Mouse (Mus musculus): ENCODE measurements at regions not wholly inside any gene's neighbourhood (a gene's known extent, or its start where the extent isn't known, plus 50 kb on each side); places are given as distances from the start of the nearest gene placed in this dataset.

GRCm38 (mm10) chr3:130977921-130978700 lies 132.2 kb upstream of the Lef1 start:
- no peak for DNase-seq

GRCm38 (mm10) chr3:130976206-130976605 lies 134.1 kb upstream of the Lef1 start:
- no peak for DNase-seq

DNA sequence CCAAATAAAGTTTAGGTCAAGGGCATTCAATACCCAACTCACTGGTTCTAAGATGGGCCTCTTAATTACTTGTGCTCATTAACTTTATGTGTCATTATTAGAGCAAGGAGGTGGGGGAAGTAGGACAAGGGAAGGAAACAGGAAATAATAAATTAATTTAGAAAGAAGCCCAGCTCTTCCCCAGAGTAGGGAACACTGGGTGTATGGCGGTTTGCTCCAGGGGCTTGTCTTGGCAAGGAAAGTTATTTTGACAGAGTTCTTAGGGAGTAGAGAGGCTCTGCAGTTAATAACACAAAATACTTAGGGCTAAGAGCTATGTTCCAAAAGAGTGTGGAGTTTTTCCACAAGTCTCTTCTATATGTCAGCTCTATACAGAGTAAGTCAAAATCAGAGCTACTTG lies 135.0 kb upstream of the Lef1 start:
- no peak for DNase-seq

DNA sequence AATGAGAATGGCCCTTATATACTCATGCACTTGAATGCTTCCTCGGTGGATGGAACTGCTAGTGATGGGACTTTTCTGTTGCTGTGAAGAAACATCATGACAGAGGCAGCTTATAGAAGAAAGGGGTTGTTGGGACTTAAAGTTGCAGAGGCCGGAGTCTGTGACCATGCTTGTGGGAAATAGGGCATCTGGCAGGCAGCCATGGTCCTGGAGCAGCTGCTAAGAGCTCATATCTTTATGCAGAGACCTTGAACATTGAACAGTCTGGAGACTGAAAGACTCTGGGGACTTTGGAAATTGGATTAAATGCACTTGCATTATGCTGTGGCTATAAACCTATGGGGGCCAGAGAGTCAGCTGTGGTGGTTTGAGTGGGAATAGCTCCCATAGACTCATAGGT lies 138.1 kb upstream of the Lef1 start:
- DNase-seq: peak; percentile 21

DNA sequence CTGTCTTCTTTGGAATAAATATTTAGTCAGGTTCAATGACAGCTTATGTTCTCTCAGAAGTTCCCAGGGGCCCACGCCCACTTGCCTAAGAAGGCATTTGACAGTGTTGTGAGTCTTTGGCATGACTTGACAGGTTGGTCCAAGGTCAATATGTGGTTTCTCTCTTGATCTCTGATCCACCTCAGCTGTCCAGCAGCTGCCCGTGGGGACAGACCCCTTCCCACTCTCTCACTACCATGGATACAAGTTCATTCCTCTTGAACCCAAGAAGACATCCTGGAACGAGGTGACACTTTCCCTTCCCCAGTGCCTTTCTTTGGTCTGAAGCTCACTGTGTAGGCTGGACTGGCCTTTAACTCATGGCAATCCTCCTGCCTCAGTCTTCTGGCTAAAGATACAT lies 145.0 kb upstream of the Lef1 start:
- DNase-seq: no peak

DNA sequence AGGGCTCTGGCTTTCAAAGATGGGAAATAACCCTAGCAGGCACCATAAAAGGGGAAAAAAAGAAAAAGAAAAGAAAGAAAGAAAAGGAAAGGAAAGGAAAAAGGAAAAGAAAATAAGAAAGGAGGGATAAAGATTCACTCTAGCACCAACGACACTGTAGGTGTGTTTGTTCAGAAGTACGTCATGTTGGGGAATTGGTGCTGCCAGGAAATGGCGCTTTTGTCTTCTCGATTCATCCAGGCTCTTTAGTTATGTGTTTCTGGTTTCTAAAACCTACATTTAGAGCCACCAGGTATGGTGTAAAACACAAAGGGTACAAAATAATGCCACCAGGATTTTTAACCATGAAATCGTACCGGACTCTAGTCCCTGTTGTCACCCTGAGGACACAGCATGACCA lies 146.2 kb upstream of the Lef1 start:
- DNase-seq: no peak

DNA sequence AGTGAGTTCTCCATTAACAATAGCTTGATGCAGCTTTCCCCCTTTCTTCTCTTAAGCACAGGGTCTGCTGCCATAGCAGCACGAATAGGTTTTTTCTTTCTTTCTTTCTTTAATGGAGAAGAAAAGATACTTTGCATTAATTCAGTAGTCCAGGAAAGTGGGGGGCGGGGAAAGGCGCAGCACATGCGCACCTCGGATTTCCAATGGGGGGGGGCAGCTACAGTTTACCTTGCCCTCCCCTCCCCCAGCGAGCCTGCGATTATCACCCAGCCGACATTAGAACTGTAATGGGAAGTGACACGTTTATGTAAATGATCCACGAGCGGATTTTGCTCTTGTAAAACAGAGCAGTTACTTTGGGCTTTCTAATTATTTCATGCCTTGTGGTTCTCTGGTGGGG lies 146.6 kb upstream of the Lef1 start:
- no peak for DNase-seq

DNA sequence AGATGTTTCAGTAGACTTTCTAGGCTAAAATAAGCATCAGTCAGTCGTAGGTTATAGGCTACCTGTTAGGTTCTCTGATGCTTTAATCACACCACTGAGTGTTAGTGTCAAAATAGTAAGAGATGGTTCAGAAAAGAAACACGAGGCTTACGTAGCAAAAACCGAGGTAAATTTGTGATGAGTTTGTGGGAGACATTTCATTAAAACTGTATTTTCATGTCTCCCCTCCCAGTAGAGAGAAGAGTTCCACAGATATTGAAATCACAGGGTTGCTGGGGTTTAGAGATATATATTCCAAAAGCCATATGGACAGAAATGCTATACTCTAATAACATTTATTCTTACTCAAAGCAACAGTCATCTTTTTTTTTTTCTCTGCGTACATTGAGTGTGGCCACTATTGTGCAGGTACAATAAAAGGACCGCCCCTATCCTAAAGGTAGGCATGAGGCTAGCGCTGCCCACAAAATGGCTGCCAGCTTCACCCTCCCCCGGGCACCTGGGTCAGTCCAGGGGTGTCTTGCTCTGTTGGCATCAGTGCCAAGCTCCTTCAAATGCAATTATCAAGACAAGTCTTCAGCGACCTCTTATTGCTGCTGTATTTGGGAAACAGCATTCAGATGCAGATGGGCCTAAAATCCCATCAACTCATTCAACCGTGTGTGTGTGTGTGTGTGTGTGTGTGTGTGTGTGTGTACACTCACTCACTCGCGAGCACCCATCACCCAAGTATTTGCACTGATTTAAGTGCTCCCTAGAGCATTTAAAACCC lies 147.4 kb upstream of the Lef1 start:
- DNase-seq: no peak

GRCm38 (mm10) chr3:130962151-130962633 lies 148.1 kb upstream of the Lef1 start:
- no peak for DNase-seq

DNA sequence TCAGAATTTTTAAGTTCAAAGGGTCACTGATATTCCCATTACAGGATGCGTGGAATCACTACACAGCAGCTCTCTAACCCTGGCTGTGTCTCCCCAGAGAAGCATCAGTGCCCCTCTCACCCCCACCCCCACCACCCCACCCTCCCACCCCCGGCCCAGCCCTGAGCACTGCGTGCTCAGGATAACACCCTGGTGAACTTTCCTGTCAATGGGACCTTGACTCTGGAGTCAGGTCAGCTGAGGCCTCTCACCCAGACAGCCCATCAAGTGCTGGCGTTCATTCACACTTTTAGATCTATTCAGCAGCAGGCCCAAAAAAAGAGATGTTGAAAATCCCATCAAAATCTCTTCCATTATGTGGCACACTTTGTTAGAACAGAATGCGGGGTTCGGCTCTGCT lies 148.6 kb upstream of the Lef1 start:
- no peak for DNase-seq

- no peak for DNase-seq
These were observed 154.3 kb upstream of the Lef1 start for GRCm38 (mm10) chr3:130955958-130956357.

- no peak for DNase-seq
These were observed 158.9 kb upstream of the Lef1 start for GRCm38 (mm10) chr3:130951381-130951780.

DNA sequence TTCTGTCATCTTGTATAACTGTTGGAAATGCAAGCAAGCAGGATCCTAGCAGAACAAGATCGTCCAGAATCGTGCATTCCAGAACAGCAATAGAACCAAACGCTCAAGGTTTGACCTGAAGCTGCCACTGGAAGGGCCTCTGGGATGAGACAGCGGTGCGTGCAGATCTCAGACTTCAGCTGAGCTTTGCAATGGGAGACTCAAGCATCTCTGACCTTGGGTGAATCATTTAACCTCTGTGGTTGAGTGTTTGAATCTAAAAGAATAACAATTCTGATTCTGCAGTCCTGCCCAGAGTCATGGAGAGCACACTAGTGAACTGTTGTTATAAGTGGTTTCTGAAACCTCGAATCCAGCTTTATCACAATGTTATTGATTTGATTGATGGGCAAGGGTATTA lies 159.4 kb upstream of the Lef1 start:
- DNase-seq: no peak

- no peak for DNase-seq
These were observed 162.4 kb upstream of the Lef1 start for GRCm38 (mm10) chr3:130947880-130948279.

DNA sequence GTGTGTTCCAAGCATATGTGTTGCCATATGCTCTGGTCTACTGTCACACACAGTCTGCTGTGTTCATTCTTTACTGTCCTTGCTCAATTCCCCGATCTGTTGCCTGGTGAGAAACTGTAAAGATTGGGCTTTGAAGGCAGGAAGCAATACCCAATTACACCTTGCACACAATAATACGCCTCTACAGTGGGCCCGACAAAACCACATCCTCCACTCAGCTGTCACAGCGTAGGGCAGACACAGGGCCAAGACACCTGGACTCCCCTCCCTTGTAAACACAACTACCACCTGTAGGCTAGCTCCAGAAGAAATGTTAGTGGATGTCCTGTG lies 163.0 kb upstream of the Lef1 start:
- no peak for DNase-seq

- no peak for DNase-seq
These were observed 163.5 kb upstream of the Lef1 start for GRCm38 (mm10) chr3:130946576-130947276.

DNA sequence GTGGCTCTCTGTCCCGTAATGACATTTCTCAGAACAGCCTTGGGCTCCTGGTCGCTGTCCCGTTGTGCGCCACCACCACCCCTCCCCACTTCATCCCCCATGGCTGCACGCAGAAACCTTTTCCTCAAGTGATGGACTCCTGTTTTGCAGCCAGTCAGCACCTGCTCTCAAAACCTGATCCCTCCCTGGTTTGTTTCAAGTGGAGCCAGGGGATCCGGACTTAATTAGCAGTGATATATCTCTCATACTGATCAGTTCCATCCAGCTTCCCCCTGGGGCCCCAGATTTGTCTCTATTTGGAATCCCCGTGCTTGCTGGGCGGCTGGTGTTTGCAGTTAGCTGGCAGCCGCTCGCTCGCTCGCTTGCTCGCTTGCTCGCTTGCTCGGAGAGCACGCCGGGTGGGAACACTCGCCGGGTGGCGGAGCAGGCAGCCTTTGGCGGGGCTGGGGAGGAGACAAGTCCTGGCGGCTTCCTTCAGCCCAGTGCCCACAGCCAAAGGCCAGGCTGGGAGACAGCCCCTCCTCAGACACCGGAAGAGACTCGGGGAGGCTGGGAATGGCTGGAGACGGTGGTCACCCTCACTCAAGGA lies 164.3 kb upstream of the Lef1 start:
- peak; percentile 46 for DNase-seq

DNA sequence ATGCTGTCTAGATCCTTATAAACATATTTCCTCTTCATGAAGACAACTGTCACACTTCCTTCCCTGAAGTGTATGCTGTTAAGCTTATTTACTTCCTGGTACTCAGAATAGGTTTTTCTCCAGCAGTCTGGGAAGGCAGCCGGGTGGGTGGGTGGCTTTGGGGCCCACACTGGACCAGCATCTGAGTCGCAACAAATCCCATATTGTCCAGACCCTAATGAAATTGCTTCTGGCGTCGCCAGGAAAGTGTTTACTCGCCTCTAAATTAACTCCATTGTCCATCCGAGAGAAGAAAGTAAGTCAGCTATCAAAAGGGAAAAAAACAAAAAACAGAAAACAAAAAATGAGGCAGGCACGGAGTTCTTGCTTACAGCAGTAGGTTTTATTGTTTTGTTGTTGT lies 164.9 kb upstream of the Lef1 start:
- no peak for DNase-seq

GRCm38 (mm10) chr3:130944241-130944640 lies 166.0 kb upstream of the Lef1 start:
- no peak for DNase-seq

GRCm38 (mm10) chr3:130942947-130943630 lies 167.2 kb upstream of the Lef1 start:
- no peak for DNase-seq

DNA sequence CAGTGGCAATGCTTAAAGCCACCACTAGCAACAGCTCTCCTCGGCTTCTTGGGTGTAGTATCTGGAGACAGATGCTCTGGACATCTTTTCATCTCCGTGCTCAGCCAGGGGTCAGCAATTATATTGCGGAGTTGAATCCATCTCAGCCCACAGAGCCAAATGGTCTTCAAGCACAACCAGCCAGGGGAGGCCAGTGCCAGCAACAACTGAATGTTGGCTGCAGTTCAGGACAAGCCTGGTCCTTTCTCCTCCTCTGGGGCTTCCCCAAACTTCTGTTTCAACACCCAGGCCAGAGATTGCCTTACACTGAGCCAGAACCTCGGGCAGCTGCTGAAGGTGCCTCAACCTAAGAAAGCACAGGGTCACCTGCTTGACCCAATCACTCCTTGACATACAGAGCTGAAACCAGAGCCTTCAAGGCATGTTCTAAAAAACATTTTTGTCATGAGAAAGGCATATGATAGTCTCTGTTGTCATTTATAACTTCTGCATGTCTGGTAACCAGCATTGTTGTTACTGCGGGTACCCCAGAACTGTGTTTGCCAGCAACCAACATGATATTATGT lies 169.9 kb upstream of the Lef1 start:
- DNase-seq: peak; percentile 36

DNA sequence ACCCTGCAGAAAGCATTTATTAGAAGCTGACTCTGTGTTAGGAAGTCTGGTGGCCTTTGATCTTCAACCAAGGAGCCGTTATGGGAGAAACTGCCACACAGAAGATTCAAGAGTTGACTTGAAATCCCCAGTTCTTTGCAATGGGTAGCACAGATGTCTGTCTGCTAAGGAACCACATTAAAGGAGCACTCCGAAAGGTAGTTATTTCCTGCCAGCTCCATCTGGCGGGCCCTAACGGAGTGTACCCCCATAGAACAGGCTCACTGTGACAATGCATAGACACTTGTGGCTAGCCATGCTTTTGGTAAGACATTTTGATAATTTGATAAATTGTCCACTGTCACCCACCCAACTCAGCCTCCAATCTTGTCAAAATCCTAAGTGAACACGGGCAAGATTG lies 173.3 kb upstream of the Lef1 start:
- no peak for DNase-seq
